Mouse (Mus musculus) cortical plate, adult 2 months (tissue): ENCODE results near the gene Gm21974.

ENCODE experiments used
- CTCF ChIP-seq: fragments of 200-500 bp; IDR thresholded peaks from 2 replicates; pipeline ENCODE4 v1.5.1; 2011; ENCODE audit warnings: mild to moderate bottlenecking, control low read depth, low read length; ENCODE audit not compliant: insufficient read depth; ENCODE audit errors: extremely low read depth
- POLR2A ChIP-seq: fragments of 200-500 bp; IDR thresholded peaks from 2 replicates; pipeline ENCODE4 v1.6.1; 2011; ENCODE audit warnings: mild to moderate bottlenecking, low read length, control low read depth; ENCODE audit not compliant: insufficient read depth; ENCODE audit errors: extremely low read depth

GRCm38 (mm10) chr7:127876467-127877348 is 18.5 kb downstream of the Gm21974 start, which contains the start of gene Zfp668:
- peak; percentile 61 for TF ChIP-seq POLR2A
- no peak for TF ChIP-seq CTCF
